Mouse (Mus musculus): ENCODE measurements around the gene Gramd1b.

- no peak for TF ChIP-seq CTCF (IDR thresholded peaks at IDR 0.05; ENCODE audit: extremely low read depth, insufficient read depth, insufficient read length, insufficient replicate concordance)
- no peak for TF ChIP-seq POLR2A (IDR thresholded peaks at IDR 0.05; ENCODE audit: low read depth, low read length)
Measured at GRCm38 (mm10) chr9:40326260-40326915, 204.8 kb downstream of the Gramd1b start.
